Mouse (Mus musculus): ENCODE measurements around the gene Ccdc187. TPM values are rescaled to one million over a fixed set of nuclear protein-coding genes. Genes with fewer than 3 reads are reported as not detected.

Gene Ccdc187
- polyA plus RNA-seq, 1 experiment from 2014 or later = 0.02 TPM

DNA sequence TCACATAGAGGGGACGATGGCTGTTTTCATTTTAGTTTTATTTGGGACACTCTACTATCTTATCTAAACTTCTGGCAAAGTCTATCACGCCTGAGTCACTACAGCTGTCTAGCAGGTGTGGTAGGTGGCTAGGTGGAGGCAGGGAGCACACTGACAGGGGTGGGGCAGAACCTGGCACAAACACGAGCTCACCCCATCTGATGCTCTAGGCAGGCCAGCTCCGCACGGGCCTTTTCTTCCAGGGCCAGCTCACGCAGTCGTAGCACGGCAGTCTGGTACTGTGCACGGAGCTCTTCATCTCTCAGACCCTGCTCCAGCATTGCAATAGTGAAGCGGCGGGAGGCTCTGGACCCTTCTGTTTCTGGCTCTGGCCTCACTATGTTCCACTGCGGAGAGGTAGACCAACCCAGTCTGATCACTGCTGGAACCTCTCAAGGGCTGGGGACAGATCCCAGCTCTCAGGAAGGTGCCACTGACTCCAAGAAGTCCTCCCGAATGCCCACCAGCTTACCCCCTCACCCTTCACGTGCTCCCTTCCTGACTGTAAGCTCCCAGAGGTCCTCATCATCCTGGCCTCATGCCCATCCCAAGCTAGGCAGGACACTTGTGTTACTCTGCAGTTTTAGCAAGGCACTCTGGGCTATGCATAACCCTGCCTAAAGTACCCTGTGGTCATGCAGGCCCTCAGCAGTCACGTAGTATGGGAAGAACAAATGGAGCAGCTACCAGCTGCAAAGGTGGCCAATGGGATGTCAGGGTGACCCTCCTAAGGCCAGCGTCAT is 36.9 kb downstream of the Ccdc187 start:
- no peak overlapping the region for H3K27ac ChIP-seq (replicated peaks)

DNA sequence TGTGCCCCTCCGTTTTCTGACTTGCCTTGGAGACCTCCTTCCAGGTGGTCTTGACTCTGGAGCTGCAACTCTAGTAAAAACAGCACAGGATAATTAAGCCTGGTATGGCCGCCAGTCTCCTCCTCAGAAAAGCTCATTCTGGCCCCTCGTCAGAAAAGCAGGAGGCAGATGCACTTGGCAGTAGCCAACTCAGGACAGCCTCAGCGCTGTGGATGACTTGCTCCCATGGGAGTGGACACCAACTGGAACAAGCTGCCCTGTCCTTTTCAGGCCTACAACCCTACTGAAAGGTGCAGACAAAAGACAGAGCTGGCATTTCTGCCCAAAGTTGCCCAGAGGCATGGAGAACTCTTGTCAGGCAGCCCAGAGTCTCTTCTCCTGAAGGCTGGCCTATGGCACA is 39.5 kb downstream of the Ccdc187 start:
- no peaks in the 10 kb centered on the region for H3K4me1 ChIP-seq
- H3K4me3 ChIP-seq = no peak overlapping the region
- no peak for DNase-seq (ENCODE audit: low spot score)
- no peaks in the 10 kb centered on the region for H3K9me3 ChIP-seq (replicated peaks)
- H3K27me3 ChIP-seq (ENCODE audit: low read depth, poor library complexity, severe bottlenecking) = no peaks in the 10 kb centered on the region
- H3K27ac ChIP-seq (replicated peaks) = no peak overlapping the region
- 70% methylated on average over 4 of the region's 4 CpGs for WGBS
- no peaks in the 10 kb centered on the region for H3K36me3 ChIP-seq

More for the DNA sequence above, 36.9 kb downstream of the Ccdc187 start:
- Histone ChIP-seq H3K9me3 (replicated peaks) (no peaks in the 10 kb centered on the region), H3K27me3 (ENCODE audit: low read depth, poor library complexity, severe bottlenecking) (no peaks in the 10 kb centered on the region), H3K4me1 (no peaks in the 10 kb centered on the region), H3K4me3 (no peak overlapping the region), H3K36me3 (no peaks in the 10 kb centered on the region)
- DNase-seq (ENCODE audit: low spot score) = no peak
- 84% methylated on average over 16 of the region's 16 CpGs for WGBS

DNA sequence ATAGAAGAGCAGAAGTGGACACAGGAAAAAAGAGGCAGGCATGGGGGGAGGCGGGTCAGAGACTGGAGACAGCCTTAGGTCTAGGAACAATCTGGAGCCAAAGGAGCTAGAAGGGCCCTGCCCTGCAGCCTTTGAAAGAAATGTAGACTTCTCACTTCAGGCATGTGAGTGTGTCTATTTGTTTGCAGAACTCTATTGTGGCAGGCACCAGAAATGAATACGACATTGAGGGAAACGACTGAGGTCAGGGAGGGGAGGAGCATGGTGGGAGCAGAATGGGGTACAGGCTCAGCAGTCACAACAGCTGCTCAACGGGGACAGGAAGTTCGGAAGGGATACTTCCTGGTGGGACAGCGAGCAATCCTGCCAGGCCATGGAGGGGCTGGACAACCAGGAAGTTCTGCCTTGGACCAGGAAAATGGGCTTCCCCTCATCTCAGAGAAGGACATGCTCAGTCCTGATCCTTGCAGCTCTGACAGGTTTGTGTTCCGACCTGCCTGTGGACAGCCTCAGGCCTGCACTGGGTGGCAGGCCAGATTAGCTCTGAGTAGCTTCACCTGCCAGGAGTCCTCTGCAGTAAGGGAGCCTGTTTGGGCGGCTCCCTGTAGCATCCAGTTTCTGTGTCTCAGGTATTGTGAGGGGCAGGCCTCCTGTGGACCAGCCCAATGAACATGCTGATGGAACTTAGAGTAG is 41.7 kb downstream of the Ccdc187 start:
- DNase-seq (ENCODE audit: low spot score) = no peak
- no peaks in the 10 kb centered on the region for H3K4me1 ChIP-seq
- no peaks in the 10 kb centered on the region for H3K9me3 ChIP-seq (replicated peaks)
- 70% methylated on average over 8 of the region's 8 CpGs for WGBS
- H3K27ac ChIP-seq (replicated peaks) = no peak overlapping the region; the same call in 1 of the 2 replicates
- H3K4me3 ChIP-seq = no peak overlapping the region
- H3K27me3 ChIP-seq (ENCODE audit: low read depth, poor library complexity, severe bottlenecking) = no peaks in the 10 kb centered on the region
- H3K36me3 ChIP-seq = no peaks in the 10 kb centered on the region

DNA sequence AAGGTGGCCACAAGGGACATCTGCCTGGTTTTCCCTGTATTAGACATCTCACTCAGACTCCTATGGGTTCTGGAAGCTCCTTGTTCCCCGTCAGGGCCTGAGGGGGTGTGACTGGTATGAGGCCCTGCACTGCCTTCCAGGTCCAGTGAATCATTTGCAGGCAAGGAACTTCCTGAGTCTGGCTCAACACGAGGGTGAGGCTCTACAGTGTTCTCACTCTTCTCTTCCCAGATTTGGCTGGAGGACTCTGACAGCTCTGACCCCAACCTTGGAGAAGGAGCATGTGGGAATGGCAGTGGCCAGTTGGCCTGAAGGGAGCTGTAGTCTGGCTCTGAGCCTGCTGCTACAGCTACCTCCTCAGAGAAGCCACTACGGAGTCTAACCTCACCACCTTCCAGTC is 46.8 kb downstream of the Ccdc187 start:
- H3K27ac ChIP-seq (replicated peaks) = no peak overlapping the region

DNA sequence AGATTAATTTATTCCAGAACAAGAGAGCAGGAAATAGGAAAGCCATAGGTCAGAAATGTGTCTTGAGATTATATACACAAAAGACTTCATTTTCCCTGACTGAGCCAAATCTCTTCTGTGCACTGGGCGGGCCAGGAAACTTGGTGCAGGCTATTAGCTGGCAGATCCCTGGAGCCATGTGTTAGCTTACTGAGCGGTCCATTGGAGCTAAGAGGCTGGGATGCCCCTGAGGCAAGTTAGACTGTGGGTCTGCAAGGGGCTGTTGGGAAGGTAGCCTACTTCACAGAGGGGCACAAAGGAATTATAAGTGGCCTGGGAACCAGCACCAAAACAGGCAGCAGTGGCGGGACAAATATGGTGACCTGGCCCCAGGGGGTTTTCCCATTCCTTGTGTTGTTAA is 53.5 kb downstream of the Ccdc187 start:
- no peaks in the 10 kb centered on the region for H3K27me3 ChIP-seq (ENCODE audit: low read depth, poor library complexity, severe bottlenecking)
- 77% methylated on average over 3 of the region's 3 CpGs for WGBS
- no peak overlapping the region for H3K4me3 ChIP-seq
- H3K9me3 ChIP-seq (replicated peaks) = no peaks in the 10 kb centered on the region
- no peak for DNase-seq (ENCODE audit: low spot score)
- H3K36me3 ChIP-seq = no peaks in the 10 kb centered on the region
- H3K4me1 ChIP-seq = peaks cover 10% of the 10 kb centered on the region
- no peak overlapping the region for H3K27ac ChIP-seq (replicated peaks)

More for the DNA sequence above, 46.8 kb downstream of the Ccdc187 start:
- H3K27me3 ChIP-seq (ENCODE audit: low read depth, poor library complexity, severe bottlenecking) = no peaks in the 10 kb centered on the region
- no peak for DNase-seq (ENCODE audit: low spot score)
- 77% methylated on average over 3 of the region's 3 CpGs for WGBS
- H3K9me3 ChIP-seq (replicated peaks) = no peaks in the 10 kb centered on the region
- no peak overlapping the region for H3K4me3 ChIP-seq
- H3K36me3 ChIP-seq = no peaks in the 10 kb centered on the region
- H3K4me1 ChIP-seq = no peaks in the 10 kb centered on the region

DNA sequence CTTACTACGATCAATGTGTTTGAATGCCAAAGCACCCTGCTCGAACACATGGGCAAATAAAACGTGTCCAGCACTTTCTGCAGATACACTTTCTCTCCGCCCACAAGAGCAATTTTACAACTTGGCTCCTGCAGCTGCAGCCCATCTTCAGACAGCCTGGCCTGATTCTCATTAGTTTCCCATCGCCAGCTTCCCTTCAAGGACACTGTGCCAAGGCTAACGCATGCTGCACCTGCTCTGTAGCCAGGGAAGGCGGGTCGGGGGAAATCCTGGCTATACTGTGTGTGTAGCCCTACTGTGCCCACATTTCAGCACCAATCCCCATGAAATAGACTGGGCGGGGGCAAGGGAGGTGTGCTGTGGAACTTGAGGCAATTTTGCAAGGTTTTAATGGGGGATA is 54.0 kb downstream of the Ccdc187 start:
- Histone ChIP-seq H3K9me3 (replicated peaks) (no peaks in the 10 kb centered on the region), H3K27ac (replicated peaks) (no peak overlapping the region), H3K4me1 (peaks cover 15% of the 10 kb centered on the region), H3K36me3 (no peaks in the 10 kb centered on the region), H3K27me3 (ENCODE audit: low read depth, poor library complexity, severe bottlenecking) (no peaks in the 10 kb centered on the region), H3K4me3 (no peak overlapping the region)
- DNase-seq (ENCODE audit: low spot score) = no peak
- WGBS = 78% methylated on average over 9 of the region's 9 CpGs

DNA sequence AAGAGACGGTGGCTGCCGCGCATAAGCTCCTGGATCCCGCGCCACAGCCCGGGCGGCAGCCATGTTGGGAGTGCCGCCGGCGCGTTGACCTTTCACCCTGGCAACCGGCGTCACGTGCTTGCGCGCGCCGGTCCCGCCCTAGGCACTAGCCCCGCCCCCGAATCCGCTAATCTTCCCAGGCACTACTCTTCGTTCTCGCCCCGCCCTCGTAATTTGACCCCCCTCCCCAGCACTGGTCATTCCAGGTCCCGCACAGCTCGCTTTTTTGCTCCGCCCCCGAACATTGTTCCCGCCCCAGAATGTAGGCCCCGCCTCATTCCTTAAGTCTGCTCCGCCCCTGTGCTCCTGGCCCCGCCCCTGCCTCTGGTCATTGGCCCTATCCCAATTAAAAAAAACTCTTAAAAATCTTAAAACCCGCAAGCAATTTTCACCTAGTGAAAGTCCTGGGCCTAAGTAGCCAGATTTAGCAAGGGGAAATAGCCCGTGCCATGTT is 57.0 kb downstream of the Ccdc187 start, which contains the start of gene Qsox2:
Qsox2 (minus strand) TSS at position 236 of the 493 bp plus-strand sequence.
- Histone ChIP-seq H3K27me3 (ENCODE audit: low read depth, poor library complexity, severe bottlenecking) (no peaks in the 10 kb centered on the region), H3K9me3 (replicated peaks) (no peaks in the 10 kb centered on the region), H3K4me1 (peaks cover 23% of the 10 kb centered on the region), H3K27ac (replicated peaks) (peak within 1 kb of the TSS; percentile 94), H3K36me3 (peaks cover 4% of the 10 kb centered on the region; the same call in 1 of the 2 replicates), H3K4me3 (peak within 1 kb of the TSS; percentile 95)
- peak; percentile 98 for DNase-seq (ENCODE audit: low spot score)
- WGBS = 1% methylated on average over 36 of the region's 36 CpGs

DNA sequence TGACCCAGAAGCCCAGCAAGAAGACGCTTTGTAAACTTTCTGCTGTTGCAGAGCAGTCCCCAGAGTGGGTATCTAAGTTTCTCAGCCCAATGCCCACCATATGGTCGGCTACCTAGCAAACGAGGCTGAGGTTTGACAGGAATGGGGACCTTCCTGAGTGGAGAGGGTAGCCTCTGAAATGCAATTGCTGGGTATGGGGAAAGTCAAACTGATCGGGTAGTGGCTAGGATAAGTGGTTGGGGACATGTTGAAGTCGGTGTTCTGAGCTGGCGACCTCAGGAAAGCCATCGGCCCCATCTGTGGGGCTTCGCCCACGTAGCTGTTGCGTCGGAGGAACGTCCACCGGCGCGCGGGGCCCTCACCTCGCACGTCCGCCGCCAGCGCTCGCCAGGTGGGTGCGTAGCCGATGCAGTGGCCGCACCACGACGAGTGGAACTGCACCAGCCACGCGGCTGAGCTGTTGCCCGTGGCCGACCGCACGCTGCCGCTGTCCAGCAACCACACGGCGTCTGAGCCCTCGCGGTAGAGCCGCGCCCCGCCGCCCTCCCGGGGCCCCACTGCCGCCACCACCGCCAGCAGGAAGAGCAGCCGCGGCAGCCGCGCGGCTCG is 57.6 kb downstream of the Ccdc187 start:
- Histone ChIP-seq H3K9me3 (replicated peaks) (no peaks in the 10 kb centered on the region), H3K27ac (replicated peaks) (peak overlapping the region; percentile 94), H3K27me3 (ENCODE audit: low read depth, poor library complexity, severe bottlenecking) (no peaks in the 10 kb centered on the region), H3K36me3 (peaks cover 8% of the 10 kb centered on the region), H3K4me1 (peaks cover 23% of the 10 kb centered on the region), H3K4me3 (peak overlapping the region; percentile 95)
- no peak for DNase-seq (ENCODE audit: low spot score)
- under 1% methylated on average over 51 of the region's 51 CpGs for WGBS

DNA sequence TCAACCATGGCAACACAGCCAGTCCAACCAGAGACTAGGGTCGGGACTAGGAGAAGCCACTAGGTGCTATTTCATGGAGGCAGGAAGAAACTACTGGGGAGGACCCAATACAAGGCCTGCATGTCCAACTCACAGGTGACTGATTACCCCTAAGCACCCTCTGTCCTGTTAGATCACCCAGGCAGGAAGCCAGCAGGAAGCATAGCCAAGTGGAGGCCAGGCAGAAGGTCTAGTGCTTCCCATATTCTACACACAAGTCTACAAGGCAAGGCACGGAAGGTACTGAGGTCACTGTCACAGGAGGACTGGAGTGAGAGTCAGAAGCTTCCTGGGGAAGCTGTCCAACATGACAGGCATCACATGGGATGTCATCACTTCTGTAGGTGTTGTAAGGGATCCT is 59.6 kb downstream of the Ccdc187 start:
- no peak for DNase-seq (ENCODE audit: low spot score)
- 89% methylated on average over 2 of the region's 2 CpGs for WGBS
- peaks cover 23% of the 10 kb centered on the region for H3K4me1 ChIP-seq

DNA sequence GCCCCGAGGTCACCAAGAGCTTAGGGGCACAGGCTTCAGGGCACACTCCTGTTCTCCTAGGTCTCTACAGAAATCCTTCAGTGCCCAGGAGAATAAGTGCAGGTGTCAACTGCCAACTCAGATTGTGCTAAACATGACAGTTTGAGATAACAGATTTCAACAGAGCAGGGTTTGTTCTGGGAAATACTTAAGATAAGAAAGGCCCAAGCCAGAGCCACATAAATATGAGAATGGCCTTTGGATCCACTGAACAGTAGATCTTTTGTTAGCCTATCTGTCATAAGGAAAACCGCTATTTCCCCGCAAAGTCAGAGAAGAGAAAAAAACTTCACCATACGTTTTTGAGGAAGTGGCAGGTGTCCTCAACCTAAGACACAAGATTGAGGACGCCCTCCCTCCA is 60.1 kb downstream of the Ccdc187 start:
- Histone ChIP-seq H3K36me3 (peaks cover 8% of the 10 kb centered on the region), H3K27ac (replicated peaks) (no peak overlapping the region), H3K4me1 (peaks cover 23% of the 10 kb centered on the region), H3K9me3 (replicated peaks) (no peaks in the 10 kb centered on the region), H3K4me3 (no peak overlapping the region), H3K27me3 (ENCODE audit: low read depth, poor library complexity, severe bottlenecking) (no peaks in the 10 kb centered on the region)
- DNase-seq (ENCODE audit: low spot score) = no peak
- 89% methylated on average over 5 of the region's 5 CpGs for WGBS

More for the DNA sequence above, 59.6 kb downstream of the Ccdc187 start:
- Histone ChIP-seq H3K4me3 (no peak overlapping the region), H3K9me3 (replicated peaks) (no peaks in the 10 kb centered on the region), H3K36me3 (peaks cover 8% of the 10 kb centered on the region), H3K27ac (replicated peaks) (no peak overlapping the region), H3K27me3 (ENCODE audit: low read depth, poor library complexity, severe bottlenecking) (no peaks in the 10 kb centered on the region)

DNA sequence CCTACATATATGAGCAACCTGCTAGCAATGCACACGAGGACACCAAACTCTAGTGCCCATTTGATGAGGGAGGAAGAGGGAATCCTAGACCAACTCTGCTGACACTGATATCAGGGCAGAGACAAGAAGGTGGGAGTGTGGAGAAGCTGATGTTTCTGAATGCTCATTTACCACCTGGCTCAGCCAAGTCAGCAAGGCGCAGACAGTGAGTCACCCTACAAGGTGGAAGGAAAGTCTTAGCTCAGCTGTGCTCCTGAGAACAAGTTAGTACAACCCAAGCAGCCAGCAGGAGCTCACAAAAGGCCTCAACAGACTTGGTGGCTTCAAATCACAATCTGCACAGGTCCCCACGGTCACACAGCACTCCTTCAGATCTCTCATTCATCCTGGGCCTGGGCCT is 63.0 kb downstream of the Ccdc187 start:
- Histone ChIP-seq H3K27ac (replicated peaks) (no peak overlapping the region), H3K4me3 (no peak overlapping the region), H3K9me3 (replicated peaks) (no peaks in the 10 kb centered on the region), H3K36me3 (peaks cover 13% of the 10 kb centered on the region), H3K27me3 (ENCODE audit: low read depth, poor library complexity, severe bottlenecking) (no peaks in the 10 kb centered on the region), H3K4me1 (peaks cover 19% of the 10 kb centered on the region)
- WGBS = 82% methylated on average over 3 of the region's 3 CpGs
- DNase-seq (ENCODE audit: low spot score) = no peak

DNA sequence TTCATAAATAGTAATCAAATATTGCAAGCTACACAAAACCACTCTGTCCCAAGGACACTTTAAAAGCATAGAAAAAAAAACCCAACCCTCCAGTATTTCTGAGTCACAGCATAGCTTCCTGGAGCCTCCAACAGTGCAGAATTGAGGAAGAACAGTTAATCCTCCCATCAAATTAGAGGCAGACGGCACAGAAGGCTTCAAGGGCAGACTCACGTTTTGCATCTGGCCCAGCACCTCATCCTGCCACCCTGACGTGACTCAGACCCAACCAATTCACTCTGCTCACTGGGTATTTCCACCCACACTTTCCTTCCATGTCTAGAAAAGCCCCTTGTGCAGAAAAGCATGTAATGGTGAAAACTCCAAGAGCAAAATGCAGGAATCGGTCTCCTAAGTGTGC is 64.1 kb downstream of the Ccdc187 start:
- Histone ChIP-seq H3K9me3 (replicated peaks) (no peaks in the 10 kb centered on the region), H3K4me1 (peaks cover 7% of the 10 kb centered on the region), H3K27ac (replicated peaks) (no peak overlapping the region), H3K4me3 (no peak overlapping the region), H3K36me3 (peaks cover 24% of the 10 kb centered on the region), H3K27me3 (ENCODE audit: low read depth, poor library complexity, severe bottlenecking) (no peaks in the 10 kb centered on the region)
- no peak for DNase-seq (ENCODE audit: low spot score)
- 71% methylated on average over 4 of the region's 4 CpGs for WGBS
